ENCODE assay signal across 8 mouse cellular contexts in the genomic region with DNA sequence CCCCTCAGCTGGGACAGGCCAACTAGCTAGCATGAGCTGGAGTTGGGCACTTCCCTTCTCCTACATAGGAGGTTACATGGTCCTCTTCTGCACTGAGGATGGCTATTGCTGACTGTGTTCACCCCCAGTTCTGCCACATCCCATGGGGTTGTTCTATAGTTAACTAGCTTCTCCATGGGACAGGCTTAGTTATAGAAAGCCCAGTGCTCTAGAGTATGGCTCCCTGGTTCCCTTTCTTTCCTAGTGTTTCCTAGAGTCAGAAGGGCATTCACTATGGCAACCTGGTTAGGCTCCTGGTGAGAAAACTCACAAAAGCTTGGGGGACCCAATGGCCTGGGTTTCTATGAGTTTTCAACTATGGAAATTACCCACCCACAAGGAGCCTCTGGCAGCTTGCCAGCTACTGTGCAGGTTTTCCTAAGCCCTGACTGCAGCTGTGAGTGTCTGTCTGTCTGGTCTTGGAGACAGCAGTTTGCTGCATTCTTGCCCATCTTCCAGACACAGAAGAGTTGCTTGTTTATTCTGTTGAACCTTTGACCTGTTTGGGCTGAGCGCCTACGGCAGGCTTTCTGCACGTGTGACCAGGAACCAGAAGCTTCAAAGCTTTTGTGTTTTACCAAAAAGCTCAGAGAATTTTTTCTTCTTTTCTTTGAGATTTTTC. TPM values are rescaled to one million over a fixed set of nuclear protein-coding genes. Genes with fewer than 3 reads are reported as not detected.
DNase-seq lines count a peak whose midpoint lies in the region; ATAC-seq lines count a peak whose summit lies in the region.

No protein-coding gene starts in this region.

- no peak overlapping the region for H3K9ac ChIP-seq in kidney, embryonic 15.5 days
- no peak overlapping the region for H3K9ac ChIP-seq in midbrain, embryonic 13.5 days (replicated peaks)

- H3K4me1 ChIP-seq in kidney, embryonic 15.5 days = peaks cover 8% of the 10 kb centered on the region; the same call in 1 of the 2 replicates
- peaks cover 37% of the 10 kb centered on the region for H3K4me1 ChIP-seq in midbrain, embryonic 13.5 days (replicated peaks)

- peak; percentile 56; the same call in 1 of the 2 replicates for ATAC-seq in kidney, embryonic 15.5 days (replicated peaks; ENCODE audit: low FRiP score)
- peak; percentile 80 for ATAC-seq in midbrain, embryonic 13.5 days
- no peak for ATAC-seq in inflammation-experienced regulatory T-cells, adult 6 months

- H3K27me3 ChIP-seq in kidney, embryonic 15.5 days = no peaks in the 10 kb centered on the region
- no peaks in the 10 kb centered on the region for H3K27me3 ChIP-seq in midbrain, embryonic 13.5 days

- 8% methylated on average over 3 of the region's 3 CpGs for WGBS in kidney, embryonic 15.5 days
- 4% methylated on average over 3 of the region's 3 CpGs for WGBS in midbrain, embryonic 13.5 days

- 0 out of 2 replicates have a peak, but pooled peaks cover 5% of the 10 kb centered on the region for H3K36me3 ChIP-seq in kidney, embryonic 15.5 days
- peaks cover 4% of the 10 kb centered on the region; the same call in 1 of the 2 replicates for H3K36me3 ChIP-seq in midbrain, embryonic 13.5 days

- no peak overlapping the region for H3K4me3 ChIP-seq in kidney, embryonic 15.5 days (replicated peaks)
- H3K4me3 ChIP-seq in midbrain, embryonic 13.5 days (replicated peaks) = no peak overlapping the region

- no peak overlapping the region for H3K27ac ChIP-seq in kidney, embryonic 15.5 days
- H3K27ac ChIP-seq in midbrain, embryonic 13.5 days = peak overlapping the region; percentile 35; the same call in 1 of the 2 replicates

- H3K9me3 ChIP-seq in kidney, embryonic 15.5 days (replicated peaks) = no peaks in the 10 kb centered on the region
- H3K9me3 ChIP-seq in midbrain, embryonic 13.5 days = no peaks in the 10 kb centered on the region

- H3K4me2 ChIP-seq in kidney, embryonic 15.5 days = no peak overlapping the region
- no peak overlapping the region for H3K4me2 ChIP-seq in midbrain, embryonic 13.5 days (replicated peaks)

- no peak for DNase-seq in kidney, adult 11 months
- DNase-seq in brain, adult 2 months (ENCODE audit: low read depth, low spot score) = peak; percentile 13
- DNase-seq in forelimb bud, embryonic 11.5 days (ENCODE audit: low read depth, low spot score) = peak; percentile 48
- no peak for DNase-seq in urinary bladder, adult 18-20 months (ENCODE audit: low spot score in 2 of 2)
- no peak for DNase-seq in layer of hippocampus, adult 9-11 months

RNA-seq across cellular contexts. Expression of gene Slc25a31, which starts 22.7 kb away (rescaled TPM):
- 0.10 and 0.12 TPM in 2 replicates for polyA plus RNA-seq in kidney, embryonic 15.5 days (2015; fragmentation: Nextera tagmentation; extraction: Ambion mirVana)
- 0.34 and 0.48 TPM in 2 replicates for polyA plus RNA-seq in midbrain, embryonic 13.5 days (2015; fragmentation: Nextera tagmentation; extraction: Ambion mirVana)
- not detected for polyA plus RNA-seq in inflammation-experienced regulatory T-cells, adult 6 months (2017; shearing (Covaris generic))

RNA-seq across cellular contexts. Expression of gene Hspa4l, which starts 58.3 kb away (rescaled TPM):
- polyA plus RNA-seq in kidney, embryonic 15.5 days (2015; fragmentation: Nextera tagmentation; extraction: Ambion mirVana) = 8.1 and 10.3 TPM in 2 replicates
- polyA plus RNA-seq in midbrain, embryonic 13.5 days (2015; fragmentation: Nextera tagmentation; extraction: Ambion mirVana) = 55.6 and 60.1 TPM in 2 replicates
- 10 to 100 TPM; 21.5 to 44.4 (median 25.4) TPM for polyA plus RNA-seq in inflammation-experienced regulatory T-cells, adult 6 months (2017; shearing (Covaris generic))

Comparison
In these comparisons a context has a peak if more than half of its experiments do, and no peak if none do; other contexts are left out.
1. DNase-seq: peak in brain, adult 2 months (single experiment) and forelimb bud, embryonic 11.5 days (single experiment); none in kidney, adult 11 months (single experiment), urinary bladder, adult 18-20 months (0 of 2) and layer of hippocampus, adult 9-11 months (single experiment).